Comparison of ENCODE assay signal across 16 mouse cellular contexts in genomic region chr3:86210267-86210939, GRCm38 (mm10).
"Had no signal": no experiment of that assay in that cellular context is flagged by ENCODE, and none has a peak within 500 bp of the region (broad histone marks: within the 10 kb centered on the region; RNA-seq: fewer than 3 reads in every experiment).

No protein-coding gene starts in this region.

- H3K27ac ChIP-seq: limb, embryonic 13.5 days; liver, embryonic 15.5 days; midbrain, embryonic 12.5 days; neural tube, embryonic 13.5 days; stomach, postnatal 0 days had no signal

- H3K9me3 ChIP-seq: limb, embryonic 13.5 days; liver, embryonic 15.5 days; midbrain, embryonic 12.5 days; neural tube, embryonic 13.5 days had no signal

- H3K36me3 ChIP-seq: limb, embryonic 13.5 days; liver, embryonic 15.5 days; midbrain, embryonic 12.5 days; neural tube, embryonic 13.5 days had no signal

- DNase-seq: kidney, adult 2 months; kidney, postnatal 25 days; layer of hippocampus, adult 9-11 months; layer of hippocampus, postnatal 36 days; left cerebral cortex, postnatal 4 days; lung, adult 2 months; lung, postnatal 36 days; right cerebral cortex, postnatal 14 days; thymus, postnatal 4 days had no signal

- ATAC-seq: lung, postnatal 0 days; midbrain, embryonic 16.5 days had no signal

- H3K4me3 ChIP-seq: limb, embryonic 13.5 days; liver, embryonic 15.5 days; midbrain, embryonic 12.5 days; neural tube, embryonic 13.5 days had no signal

- H3K9ac ChIP-seq: limb, embryonic 13.5 days; liver, embryonic 15.5 days; midbrain, embryonic 12.5 days; neural tube, embryonic 13.5 days had no signal

- H3K4me1 ChIP-seq: limb, embryonic 13.5 days; liver, embryonic 15.5 days; midbrain, embryonic 12.5 days; neural tube, embryonic 13.5 days had no signal

- H3K27me3 ChIP-seq: limb, embryonic 13.5 days; liver, embryonic 15.5 days; midbrain, embryonic 12.5 days; neural tube, embryonic 13.5 days had no signal
